Mouse (Mus musculus) splenic B cell, adult 2 months (primary cell): ENCODE data around the gene Rc3h2.

Source experiments
- DNase-seq: peaks from one replicate; pipeline ENCODE4 v3.0.0-alpha.2; 2011; ENCODE audit warnings: low read depth, low spot score
- H3K27me3 ChIP-seq: 2 replicates; pipeline ENCODE4 v1.6.1; 2012; ENCODE audit warnings: mild to moderate bottlenecking, low read length, moderate library complexity, mixed read lengths; ENCODE audit not compliant: control insufficient read depth, poor library complexity, insufficient read depth, severe bottlenecking
- H3K36me3 ChIP-seq: 2 replicates; pipeline ENCODE4 v1.6.1; 2012; ENCODE audit warnings: mild to moderate bottlenecking, low read length, moderate library complexity, mixed read lengths; ENCODE audit not compliant: control insufficient read depth, poor library complexity, insufficient read depth, severe bottlenecking

The Rc3h2 gene

GRCm38 (mm10) chr2:37376018-37376417 lies 46.7 kb downstream of the Rc3h2 start:
- DNase-seq: no peak
- H3K36me3 ChIP-seq: peaks cover 4% of the 10 kb centered on the region; the same call in 1 of the 2 replicates
- no peaks in the 10 kb centered on the region for H3K27me3 ChIP-seq

GRCm38 (mm10) chr2:37370651-37371050 lies 52.1 kb downstream of the Rc3h2 start:
- Histone ChIP-seq H3K36me3 (0 out of 2 replicates have a peak, but pooled peaks cover 2% of the 10 kb centered on the region), H3K27me3 (no peaks in the 10 kb centered on the region)
- DNase-seq: no peak

- DNase-seq: no peak
- H3K27me3 ChIP-seq: no peaks in the 10 kb centered on the region
- peaks cover 3% of the 10 kb centered on the region; the same call in 1 of the 2 replicates for H3K36me3 ChIP-seq
Measured at GRCm38 (mm10) chr2:37359908-37360307, 62.8 kb downstream of the Rc3h2 start.

- Histone ChIP-seq H3K36me3 (peaks cover 5% of the 10 kb centered on the region; the same call in 1 of the 2 replicates), H3K27me3 (no peaks in the 10 kb centered on the region)
- peak; percentile 94 for DNase-seq
Measured at GRCm38 (mm10) chr2:37358633-37359540, 63.8 kb downstream of the Rc3h2 start, which contains the start of gene Pdcl. Gene Pdcl (minus strand): TSS chr2:37359332.

- Histone ChIP-seq H3K36me3 (peaks cover 16% of the 10 kb centered on the region), H3K27me3 (no peaks in the 10 kb centered on the region)
- DNase-seq: no peak
Measured at GRCm38 (mm10) chr2:37355571-37355970, 67.1 kb downstream of the Rc3h2 start.

- no peak for DNase-seq
- Histone ChIP-seq H3K36me3 (peaks cover 16% of the 10 kb centered on the region), H3K27me3 (no peaks in the 10 kb centered on the region)
Measured at GRCm38 (mm10) chr2:37351671-37352070, 71.0 kb downstream of the Rc3h2 start.

- DNase-seq: peak; percentile 33
- H3K27me3 ChIP-seq: no peaks in the 10 kb centered on the region
- H3K36me3 ChIP-seq: no peaks in the 10 kb centered on the region
Measured at GRCm38 (mm10) chr2:37338497-37339187, 84.1 kb downstream of the Rc3h2 start.

GRCm38 (mm10) chr2:37333321-37333720 lies 89.4 kb downstream of the Rc3h2 start:
- no peak for DNase-seq
- H3K36me3 ChIP-seq: no peaks in the 10 kb centered on the region
- no peaks in the 10 kb centered on the region for H3K27me3 ChIP-seq

- Histone ChIP-seq H3K36me3 (no peaks in the 10 kb centered on the region), H3K27me3 (no peaks in the 10 kb centered on the region)
- no peak for DNase-seq
Measured at GRCm38 (mm10) chr2:37326215-37326614, 96.5 kb downstream of the Rc3h2 start, which contains the start of gene Olfr368. Gene Olfr368 (plus strand): TSS chr2:37326515.
